8 mouse cellular contexts compared by ENCODE assay signal in genomic region chr12:101975167-101975600, GRCm38 (mm10). TPM values are rescaled to one million over a fixed set of nuclear protein-coding genes. Genes with fewer than 3 reads are reported as not detected.
DNase-seq lines count a peak whose midpoint lies in the region; ATAC-seq and TF ChIP-seq lines count a peak whose summit lies in the region.

No protein-coding gene starts in this region.

- H3K27ac ChIP-seq in layer of hippocampus, adult 2 months = peak overlapping the region; percentile 100
- peak overlapping the region; percentile 91 for H3K27ac ChIP-seq in forebrain, embryonic 14.5 days (ENCODE audit: low read depth, low read length)
- peak overlapping the region; percentile 99 for H3K27ac ChIP-seq in liver, postnatal 0 days (ENCODE audit: low read depth)

- H3K36me3 ChIP-seq in forebrain, embryonic 14.5 days (ENCODE audit: control insufficient read depth, insufficient read depth, low read length) = peaks cover 8% of the 10 kb centered on the region; the same call in 1 of the 2 replicates
- H3K36me3 ChIP-seq in liver, postnatal 0 days (replicated peaks; ENCODE audit: insufficient read depth, low read length) = no peaks in the 10 kb centered on the region; the same call in 1 of the 2 replicates

- peak in 1 of 2 experiments; percentile 14 for DNase-seq in layer of hippocampus, adult 2 months (ENCODE audit: low spot score in 2 of 2)
- DNase-seq in layer of hippocampus, postnatal 36 days = no peak
- peak; percentile 82 for DNase-seq in ZHBTc4 (ENCODE audit: low read depth, low spot score)
- peak; percentile 51 for DNase-seq in forebrain, embryonic 14.5 days (ENCODE audit: low spot score)
- no peak for DNase-seq in liver, postnatal 0 days
- no peak for DNase-seq in natural killer cell, adult 2 months (ENCODE audit: low spot score in 2 of 2)
- DNase-seq in cerebellum, postnatal 25 days = no peak
- no peak for DNase-seq in left cerebral cortex, postnatal 4 days

- TF ChIP-seq CTCF in layer of hippocampus, adult 2 months (conservative IDR thresholded peaks at IDR 0.05) = no peak
- no peak for TF ChIP-seq CTCF in liver, postnatal 0 days (IDR thresholded peaks at IDR 0.05; ENCODE audit: low read depth)

- intact Hi-C loops in left cerebral cortex, postnatal 4 days (cut with DNase I) = no loop called here

- H3K27me3 ChIP-seq in forebrain, embryonic 14.5 days (replicated peaks; ENCODE audit: control insufficient read depth, insufficient read depth, low read length) = no peaks in the 10 kb centered on the region
- no peaks in the 10 kb centered on the region for H3K27me3 ChIP-seq in liver, postnatal 0 days (ENCODE audit: insufficient read depth, low read length)

- TF ChIP-seq EP300 in liver, postnatal 0 days (IDR thresholded peaks at IDR 0.05; ENCODE audit: low read depth) = no peak

- H3K4me3 ChIP-seq in layer of hippocampus, adult 2 months = peak overlapping the region; percentile 94
- H3K4me3 ChIP-seq in forebrain, embryonic 14.5 days (ENCODE audit: low read depth, low read length) = peak overlapping the region; percentile 89
- H3K4me3 ChIP-seq in liver, postnatal 0 days (ENCODE audit: low read depth, low read length) = peak overlapping the region; percentile 99

- no peaks in the 10 kb centered on the region for H3K9me3 ChIP-seq in forebrain, embryonic 14.5 days (replicated peaks; ENCODE audit: control insufficient read depth, low read length)
- H3K9me3 ChIP-seq in liver, postnatal 0 days (ENCODE audit: low read length) = no peaks in the 10 kb centered on the region

- H3K9ac ChIP-seq in forebrain, embryonic 14.5 days (ENCODE audit: low read length) = peak overlapping the region; percentile 92
- H3K9ac ChIP-seq in liver, postnatal 0 days (replicated peaks) = peak overlapping the region; percentile 99

- H3K4me1 ChIP-seq in forebrain, embryonic 14.5 days (ENCODE audit: control insufficient read depth, insufficient read depth, low read length) = peaks cover 18% of the 10 kb centered on the region
- H3K4me1 ChIP-seq in liver, postnatal 0 days (ENCODE audit: insufficient read depth) = peaks cover 36% of the 10 kb centered on the region

- WGBS in forebrain, embryonic 14.5 days = 0% methylated on average over 23 of the region's 23 CpGs
- WGBS in liver, postnatal 0 days (ENCODE audit: insufficient replicate concordance) = under 1% methylated on average over 22 of the region's 23 CpGs

- ATAC-seq in forebrain, embryonic 14.5 days = peak; percentile 62; the same call in 1 of the 2 replicates
- peak; percentile 33 for ATAC-seq in liver, postnatal 0 days

- peak overlapping the region; percentile 74 for H3K4me2 ChIP-seq in forebrain, embryonic 14.5 days (ENCODE audit: low read length)
- peak overlapping the region; percentile 79 for H3K4me2 ChIP-seq in liver, postnatal 0 days (ENCODE audit: low read depth, low read length)

RNA-seq across cellular contexts. Expression of gene Cpsf2, which starts 0.6 kb away (rescaled TPM):
- total RNA-seq in layer of hippocampus, adult 2 months (2021) = 10 to 100 TPM; 26.3 to 27.4 TPM
- total RNA-seq in layer of hippocampus, postnatal 36 days (2021) = 10 to 100 TPM; 27.8 to 28.8 TPM
- polyA plus RNA-seq in forebrain, embryonic 14.5 days (2014; fragmentation: Nextera tagmentation; extraction: Ambion mirVana) = 37.3 and 38.1 TPM in 2 replicates
- 11.4 and 12.0 TPM in 2 replicates for polyA plus RNA-seq in liver, postnatal 0 days (2015; fragmentation: Nextera tagmentation; extraction: Ambion mirVana)
- total RNA-seq in left cerebral cortex, postnatal 4 days (2021) = 10 to 100 TPM; 37.5 to 40.5 TPM

RNA-seq across cellular contexts. Expression of gene Atxn3, which starts 17.1 kb away (rescaled TPM):
- 10 to 100 TPM; 20.2 to 23.4 TPM for total RNA-seq in layer of hippocampus, adult 2 months (2021)
- 10 to 100 TPM; 21.9 to 22.7 TPM for total RNA-seq in layer of hippocampus, postnatal 36 days (2021)
- polyA plus RNA-seq in forebrain, embryonic 14.5 days (2014; fragmentation: Nextera tagmentation; extraction: Ambion mirVana) = 13.1 and 15.7 TPM in 2 replicates
- 7.4 and 7.6 TPM in 2 replicates for polyA plus RNA-seq in liver, postnatal 0 days (2015; fragmentation: Nextera tagmentation; extraction: Ambion mirVana)
- total RNA-seq in left cerebral cortex, postnatal 4 days (2021) = 10 to 100 TPM; 15.1 to 18.7 TPM

Comparison
In these comparisons a context has a peak if more than half of its experiments do, and no peak if none do; other contexts are left out.
1. DNase-seq: peak in ZHBTc4 (single experiment) and forebrain, embryonic 14.5 days (single experiment); none in layer of hippocampus, postnatal 36 days (0 of 2), liver, postnatal 0 days (single experiment), natural killer cell, adult 2 months (0 of 2), cerebellum, postnatal 25 days (0 of 2) and left cerebral cortex, postnatal 4 days (single experiment).
2. Peak in every context shown above with its lines, with median percentiles within 50 percentile points of each other: H3K27ac ChIP-seq and H3K4me3 ChIP-seq.